Mouse (Mus musculus) olfactory bulb, adult 2 months (tissue): ENCODE measurements around the gene Adap1. TPM values are rescaled to one million over a fixed set of nuclear protein-coding genes. Genes with fewer than 3 reads are reported as not detected.

Experiments used
- H3K27ac ChIP-seq: fragments of 200-500 bp; 2 replicates; pipeline ENCODE4 v1.5.1; 2012; ENCODE audit warnings: low read depth, low read length; ENCODE audit not compliant: insufficient read depth
- H3K4me1 ChIP-seq: fragments of 200-500 bp; 2 replicates; pipeline ENCODE4 v1.6.1; 2012; ENCODE audit warnings: low read length; ENCODE audit not compliant: control insufficient read depth, insufficient read depth
- H3K4me3 ChIP-seq: fragments of 200-500 bp; 2 replicates; pipeline ENCODE4 v1.5.1; 2012; ENCODE audit warnings: mild to moderate bottlenecking, low read depth, low read length, moderate library complexity; ENCODE audit not compliant: insufficient read depth
- CTCF ChIP-seq: fragments of 200-500 bp; IDR thresholded peaks from 2 replicates; pipeline ENCODE4 v1.5.1; 2012; ENCODE audit warnings: low read depth, mild to moderate bottlenecking, low read length, moderate library complexity; ENCODE audit not compliant: insufficient read depth
- POLR2A ChIP-seq: fragments of 200-500 bp; IDR thresholded peaks from 2 replicates; pipeline ENCODE4 v1.6.1; 2012; ENCODE audit warnings: mild to moderate bottlenecking, low read depth, low read length, moderate library complexity; ENCODE audit not compliant: insufficient read depth
- WGBS: fragments of 180-500 bp; shearing (Covaris S2); methylation state at CpG from one replicate; pipeline ENCODE4 v1.1.7; 2018; 5-methylcytosine and 5-hydroxymethylcytosine counted together
- polyA plus RNA-seq: library from polyadenylated mRNA; stranded (reverse); fragments of >200 nt; gene quantifications from 2 replicates; pipeline ENCODE4 v1.2.4, GENCODE M21; 2012; ENCODE audit warnings: low replicate concordance; ENCODE audit not compliant: missing spikeins, insufficient read depth, insufficient read length

Adap1 gene
- polyA plus RNA-seq, 1 experiment = not detected

- Histone ChIP-seq H3K4me3 (no peak overlapping the region), H3K27ac (no peak overlapping the region), H3K4me1 (peaks cover 7% of the 10 kb centered on the region; the same call in 1 of the 2 replicates)
- 27% methylated on average over 7 of the region's 7 CpGs for WGBS
- TF ChIP-seq CTCF = no peak
Observed at GRCm38 (mm10) chr5:139330766-139331165, 5.3 kb upstream of the Adap1 start.

- 73% methylated on average over 7 of the region's 7 CpGs for WGBS
- no peak overlapping the region for H3K27ac ChIP-seq
- TF ChIP-seq POLR2A = no peak
- no peak for TF ChIP-seq CTCF
- no peak overlapping the region for H3K4me3 ChIP-seq
- H3K4me1 ChIP-seq = peaks cover 31% of the 10 kb centered on the region
Observed at GRCm38 (mm10) chr5:139327634-139328020, 2.2 kb upstream of the Adap1 start.

GRCm38 (mm10) chr5:139326986-139327633, 1.7 kb upstream of the Adap1 start:
- WGBS = 80% methylated on average over 7 of the region's 7 CpGs
- Histone ChIP-seq H3K4me3 (no peak overlapping the region), H3K27ac (no peak overlapping the region), H3K4me1 (peaks cover 33% of the 10 kb centered on the region)
- TF ChIP-seq CTCF (no peak), POLR2A (no peak)

- H3K4me3 ChIP-seq = no peak overlapping the region
- TF ChIP-seq POLR2A (no peak), CTCF (no peak)
- H3K27ac ChIP-seq = no peak overlapping the region
- WGBS = 61% methylated on average over 13 of the region's 13 CpGs
- peaks cover 31% of the 10 kb centered on the region for H3K4me1 ChIP-seq
Observed at GRCm38 (mm10) chr5:139326111-139326696, 782 bp upstream of the Adap1 start.

- H3K4me3 ChIP-seq = peak overlapping the region; percentile 88
- TF ChIP-seq POLR2A (no peak), CTCF (no peak)
- H3K4me1 ChIP-seq = peaks cover 32% of the 10 kb centered on the region
- H3K27ac ChIP-seq = peak overlapping the region; percentile 74
- WGBS = 2% methylated on average over 62 of the region's 62 CpGs
Observed at GRCm38 (mm10) chr5:139324691-139325394, 579 bp downstream of the Adap1 start.

- H3K27ac ChIP-seq = peak overlapping the region; percentile 74
- H3K4me3 ChIP-seq = peak overlapping the region; percentile 88
- WGBS = 16% methylated on average over 5 of the region's 5 CpGs
- no peak for TF ChIP-seq CTCF
- no peak for TF ChIP-seq POLR2A
- peaks cover 32% of the 10 kb centered on the region for H3K4me1 ChIP-seq
Observed at GRCm38 (mm10) chr5:139324045-139324491, 1.4 kb downstream of the Adap1 start.

- no peak overlapping the region; the same call in 1 of the 2 replicates for H3K27ac ChIP-seq
- peaks cover 35% of the 10 kb centered on the region for H3K4me1 ChIP-seq
- peak overlapping the region; percentile 88 for H3K4me3 ChIP-seq
- TF ChIP-seq CTCF (no peak), POLR2A (no peak)
- WGBS = 74% methylated on average over 9 of the region's 9 CpGs
Observed at GRCm38 (mm10) chr5:139323260-139323924, 2.0 kb downstream of the Adap1 start.

- WGBS = 56% methylated on average over 6 of the region's 6 CpGs
Observed at GRCm38 (mm10) chr5:139321331-139321730, 4.1 kb downstream of the Adap1 start.

More at GRCm38 (mm10) chr5:139321331-139321730, 4.1 kb downstream of the Adap1 start:
- TF ChIP-seq CTCF (no peak), POLR2A (no peak)
- Histone ChIP-seq H3K27ac (no peak overlapping the region), H3K4me3 (no peak overlapping the region), H3K4me1 (peaks cover 50% of the 10 kb centered on the region)
